In genomic region chr13:51777048-51777737, GRCm38 (mm10) we compare ENCODE assay signal across 8 mouse cellular contexts. TPM values are rescaled to one million over a fixed set of nuclear protein-coding genes. Genes with fewer than 3 reads are reported as not detected.
DNase-seq lines count a peak whose midpoint lies in the region; ATAC-seq and TF ChIP-seq lines count a peak whose summit lies in the region.

No protein-coding gene starts in this region.

- peaks cover 8% of the 10 kb centered on the region for H3K4me1 ChIP-seq in forebrain, embryonic 11.5 days (replicated peaks; ENCODE audit: control insufficient read depth, insufficient read depth, low read length)
- H3K4me1 ChIP-seq in heart, postnatal 0 days (ENCODE audit: control insufficient read depth, insufficient read depth): peaks cover 33% of the 10 kb centered on the region
- H3K4me1 ChIP-seq in liver, embryonic 16.5 days (ENCODE audit: control insufficient read depth, low read depth, low read length): peaks cover 19% of the 10 kb centered on the region

- peak; percentile 69 for DNase-seq in adipocyte (ENCODE audit: low spot score)
- peak; percentile 79 for DNase-seq in c-Kit-positive CD71-positive TER-119-negative erythroid progenitor cells, embryonic 14.5 days (ENCODE audit: low read depth)
- no peak for DNase-seq in forebrain, embryonic 11.5 days (ENCODE audit: low spot score)
- DNase-seq in heart, postnatal 0 days (ENCODE audit: low spot score): peak; percentile 92
- peak; percentile 80 for DNase-seq in kidney, postnatal 10 days
- peak; percentile 44 for DNase-seq in right cerebral cortex, postnatal 14 days
- DNase-seq in thymus, postnatal 0 days (ENCODE audit: low spot score): no peak

- no peaks in the 10 kb centered on the region for H3K36me3 ChIP-seq in forebrain, embryonic 11.5 days (ENCODE audit: control insufficient read depth, insufficient read depth, low read length)
- H3K36me3 ChIP-seq in heart, postnatal 0 days (replicated peaks; ENCODE audit: control insufficient read depth, insufficient read depth, low read length): no peaks in the 10 kb centered on the region
- no peaks in the 10 kb centered on the region for H3K36me3 ChIP-seq in liver, embryonic 16.5 days (ENCODE audit: control insufficient read depth, insufficient read depth)

- H3K4me3 ChIP-seq in forebrain, embryonic 11.5 days (ENCODE audit: low read depth, low read length): no peak overlapping the region
- no peak overlapping the region for H3K4me3 ChIP-seq in heart, postnatal 0 days (ENCODE audit: low read depth, low read length)
- no peak overlapping the region for H3K4me3 ChIP-seq in liver, embryonic 16.5 days (ENCODE audit: low read depth, low read length)

- WGBS in forebrain, embryonic 11.5 days: 8% methylated on average over 11 of the region's 11 CpGs
- WGBS in heart, postnatal 0 days: 23% methylated on average over 11 of the region's 11 CpGs
- whole genome bisulfite sequencing in liver, embryonic 16.5 days (ENCODE audit: insufficient replicate concordance): 45% methylated on average over 11 of the region's 11 CpGs

- peak; percentile 45; the same call in 1 of the 2 replicates for TF ChIP-seq EP300 in heart, postnatal 0 days (IDR thresholded peaks at IDR 0.05; ENCODE audit: low read depth)

- TF ChIP-seq CTCF in heart, postnatal 0 days (IDR thresholded peaks at IDR 0.05; ENCODE audit: low read depth): no peak; the same call in 1 of the 2 replicates

- H3K27me3 ChIP-seq in forebrain, embryonic 11.5 days (ENCODE audit: control insufficient read depth, insufficient read depth, low read length): no peaks in the 10 kb centered on the region
- H3K27me3 ChIP-seq in heart, postnatal 0 days (ENCODE audit: control insufficient read depth, insufficient read depth, low read length): no peaks in the 10 kb centered on the region
- no peaks in the 10 kb centered on the region for H3K27me3 ChIP-seq in liver, embryonic 16.5 days (ENCODE audit: control insufficient read depth, insufficient read depth, low read depth, low read length)

- H3K27ac ChIP-seq in forebrain, embryonic 11.5 days (ENCODE audit: low read depth, low read length): no peak overlapping the region
- H3K27ac ChIP-seq in heart, postnatal 0 days (ENCODE audit: low read depth): peak overlapping the region; percentile 93
- peak overlapping the region; percentile 49; the same call in 1 of the 2 replicates for H3K27ac ChIP-seq in liver, embryonic 16.5 days (ENCODE audit: low read length)

- no peak overlapping the region for H3K4me2 ChIP-seq in forebrain, embryonic 11.5 days (ENCODE audit: low read depth, low read length, severe bottlenecking)
- H3K4me2 ChIP-seq in heart, postnatal 0 days (ENCODE audit: low read depth, low read length): peak overlapping the region; percentile 17
- no peak overlapping the region for H3K4me2 ChIP-seq in liver, embryonic 16.5 days (ENCODE audit: low read depth, low read length)

- no peaks in the 10 kb centered on the region for H3K9me3 ChIP-seq in forebrain, embryonic 11.5 days (ENCODE audit: control insufficient read depth, low read length)
- H3K9me3 ChIP-seq in heart, postnatal 0 days (replicated peaks; ENCODE audit: control insufficient read depth, low read length): no peaks in the 10 kb centered on the region
- no peaks in the 10 kb centered on the region for H3K9me3 ChIP-seq in liver, embryonic 16.5 days (replicated peaks; ENCODE audit: control insufficient read depth, low read length)

- peak; percentile 56 for ATAC-seq in forebrain, embryonic 11.5 days (replicated peaks; ENCODE audit: low FRiP score)
- ATAC-seq in heart, postnatal 0 days (ENCODE audit: insufficient read depth, low read depth): peak; percentile 92
- ATAC-seq in liver, embryonic 16.5 days (ENCODE audit: low read depth): peak; percentile 88

- peak overlapping the region; percentile 23; the same call in 1 of the 2 replicates for H3K9ac ChIP-seq in forebrain, embryonic 11.5 days (ENCODE audit: low read length)
- no peak overlapping the region for H3K9ac ChIP-seq in heart, postnatal 0 days (replicated peaks; ENCODE audit: low read depth, low read length)
- no peak overlapping the region for H3K9ac ChIP-seq in liver, embryonic 16.5 days (ENCODE audit: low read depth, low read length)

RNA-seq across cellular contexts. Expression of gene Sema4d, which starts 16.4 kb away (rescaled TPM):
- polyA plus RNA-seq in forebrain, embryonic 11.5 days (2014; fragmentation: Nextera tagmentation; extraction: Ambion mirVana): 8.3 and 8.4 TPM in 2 replicates
- 11.6 and 12.6 TPM in 2 replicates for total RNA-seq in heart, postnatal 0 days (2014; rRNA removed; ENCODE audit: low replicate concordance)
- polyA plus RNA-seq in heart, postnatal 0 days (2015; fragmentation: Nextera tagmentation; extraction: Ambion mirVana): 16.7 and 18.2 TPM in 2 replicates
- polyA plus RNA-seq in liver, embryonic 16.5 days (2015; fragmentation: Nextera tagmentation; extraction: Ambion mirVana): 3.7 and 4.1 TPM in 2 replicates
- 55.9 and 58.5 TPM in 2 replicates for polyA plus RNA-seq in thymus, postnatal 0 days (2015; fragmentation: Nextera tagmentation; extraction: Ambion mirVana)

Comparison
In these comparisons a context has a peak if more than half of its experiments do, and no peak if none do; other contexts are left out.
1. DNase-seq: peak in adipocyte (single experiment), c-Kit-positive CD71-positive TER-119-negative erythroid progenitor cells, embryonic 14.5 days (single experiment), heart, postnatal 0 days (single experiment), kidney, postnatal 10 days (single experiment) and right cerebral cortex, postnatal 14 days (single experiment); none in forebrain, embryonic 11.5 days (single experiment) and thymus, postnatal 0 days (single experiment).
2. Peak in every context shown above with its lines, with median percentiles within 50 percentile points of each other: ATAC-seq.